In the genomic region with DNA sequence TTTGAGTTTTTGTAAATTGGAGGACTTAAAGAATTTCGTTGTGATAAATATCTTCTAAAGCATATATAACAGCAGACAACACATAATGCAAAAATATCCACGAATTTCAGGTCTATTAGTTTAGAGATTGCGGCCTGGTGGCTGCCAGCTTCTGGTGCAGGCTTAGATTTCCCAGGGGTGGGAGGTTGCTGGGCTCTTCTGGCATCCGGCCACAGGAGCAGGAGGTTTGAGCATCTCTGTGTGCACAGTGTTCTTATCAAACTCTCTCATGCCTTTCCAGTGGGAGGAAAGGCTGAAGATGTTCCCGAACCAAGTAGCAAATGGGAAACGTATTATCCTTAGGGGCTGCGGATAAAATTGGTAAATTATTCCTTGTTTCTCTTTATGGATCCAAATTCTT, we compare ENCODE assay signal across 24 mouse cellular contexts.
DNase-seq lines count a peak whose midpoint lies in the region; ATAC-seq and TF ChIP-seq lines count a peak whose summit lies in the region.
"Had no signal": no experiment of that assay in that cellular context is flagged by ENCODE, and none has a peak within 500 bp of the region (broad histone marks: within the 10 kb centered on the region; RNA-seq: fewer than 3 reads in every experiment).

No protein-coding gene starts in this region.

- H3K9me3 ChIP-seq in hindbrain, postnatal 0 days (ENCODE audit: low read length), result no peaks in the 10 kb centered on the region
- no peaks in the 10 kb centered on the region for H3K9me3 ChIP-seq in hindbrain, embryonic 12.5 days (replicated peaks)
- H3K9me3 ChIP-seq in midbrain, postnatal 0 days (ENCODE audit: low read length), result no peaks in the 10 kb centered on the region
- H3K9me3 ChIP-seq in midbrain, embryonic 11.5 days (ENCODE audit: control insufficient read depth, low read length), result no peaks in the 10 kb centered on the region
- H3K9me3 ChIP-seq: embryonic facial prominence, embryonic 15.5 days; heart, embryonic 15.5 days; limb, embryonic 15.5 days; midbrain, embryonic 13.5 days had no signal

- no peaks in the 10 kb centered on the region for H3K27me3 ChIP-seq in hindbrain, postnatal 0 days (ENCODE audit: insufficient read depth, low read length)
- H3K27me3 ChIP-seq in hindbrain, embryonic 12.5 days, result peaks cover 10% of the 10 kb centered on the region; the same call in 1 of the 2 replicates
- peaks cover 9% of the 10 kb centered on the region for H3K27me3 ChIP-seq in midbrain, postnatal 0 days (ENCODE audit: insufficient read depth, low read length)
- peaks cover 2% of the 10 kb centered on the region for H3K27me3 ChIP-seq in midbrain, embryonic 11.5 days (ENCODE audit: control insufficient read depth, insufficient read depth, low read length)

- H3K4me1 ChIP-seq in hindbrain, postnatal 0 days (ENCODE audit: insufficient read depth, low read length), result no peaks in the 10 kb centered on the region
- no peaks in the 10 kb centered on the region for H3K4me1 ChIP-seq in hindbrain, embryonic 12.5 days
- no peaks in the 10 kb centered on the region for H3K4me1 ChIP-seq in midbrain, postnatal 0 days (ENCODE audit: insufficient read depth, low read length)
- no peaks in the 10 kb centered on the region for H3K4me1 ChIP-seq in midbrain, embryonic 11.5 days (ENCODE audit: control insufficient read depth, insufficient read depth, low read length)
- H3K4me1 ChIP-seq: embryonic facial prominence, embryonic 15.5 days; heart, embryonic 15.5 days; limb, embryonic 15.5 days; midbrain, embryonic 13.5 days had no signal

- ATAC-seq in hindbrain, postnatal 0 days, result no peak
- no peak for ATAC-seq in hindbrain, embryonic 12.5 days (ENCODE audit: low FRiP score)
- ATAC-seq in midbrain, postnatal 0 days (ENCODE audit: low FRiP score), result no peak
- no peak for ATAC-seq in midbrain, embryonic 11.5 days (ENCODE audit: low FRiP score)
- no peak for ATAC-seq in frontal cortex, adult (ENCODE audit: low TSS enrichment)
- ATAC-seq: midbrain, embryonic 13.5 days had no signal

- no peak overlapping the region for H3K4me2 ChIP-seq in hindbrain, postnatal 0 days (ENCODE audit: low read depth, low read length)
- H3K4me2 ChIP-seq in hindbrain, embryonic 12.5 days (replicated peaks), result no peak overlapping the region
- H3K4me2 ChIP-seq in midbrain, postnatal 0 days (ENCODE audit: low read depth, low read length, poor library complexity, severe bottlenecking), result no peak overlapping the region
- H3K4me2 ChIP-seq in midbrain, embryonic 11.5 days, result no peak overlapping the region
- H3K4me2 ChIP-seq: embryonic facial prominence, embryonic 15.5 days; heart, embryonic 15.5 days; limb, embryonic 15.5 days; lung, embryonic 14.5 days; midbrain, embryonic 13.5 days had no signal

- peak; percentile 69 to 77 for DNase-seq in cerebellum, postnatal 10 days
- DNase-seq in cerebellum, adult 18-20 months, result no peak
- DNase-seq in hindbrain, postnatal 0 days (ENCODE audit: low spot score), result peak; percentile 73
- DNase-seq in midbrain, postnatal 0 days (ENCODE audit: low spot score), result peak; percentile 65
- DNase-seq in midbrain, embryonic 11.5 days (ENCODE audit: low spot score, missing footprints), result no peak
- DNase-seq in testis, postnatal 10 days (ENCODE audit: low spot score), result peak; percentile 46
- DNase-seq: adrenal gland, postnatal 10 days; cerebellum, postnatal 25 days; gastrocnemius, postnatal 36 days; heart, adult 2 months; heart, postnatal 36 days; lung, embryonic 14.5 days; right cerebral cortex, adult 18-20 months; right cerebral cortex, postnatal 4 days; thymus, adult 18-20 months; thymus, postnatal 36 days had no signal

- H3K36me3 ChIP-seq in hindbrain, postnatal 0 days (ENCODE audit: insufficient read depth, low read length), result no peaks in the 10 kb centered on the region
- no peaks in the 10 kb centered on the region for H3K36me3 ChIP-seq in hindbrain, embryonic 12.5 days
- no peaks in the 10 kb centered on the region for H3K36me3 ChIP-seq in midbrain, postnatal 0 days (ENCODE audit: insufficient read depth, low read length)
- no peaks in the 10 kb centered on the region for H3K36me3 ChIP-seq in midbrain, embryonic 11.5 days (ENCODE audit: control insufficient read depth, insufficient read depth, low read length)
- H3K36me3 ChIP-seq: embryonic facial prominence, embryonic 15.5 days; heart, embryonic 15.5 days; limb, embryonic 15.5 days; midbrain, embryonic 13.5 days had no signal

- no peak overlapping the region for H3K9ac ChIP-seq in hindbrain, postnatal 0 days (replicated peaks; ENCODE audit: low read length)
- H3K9ac ChIP-seq in hindbrain, embryonic 12.5 days, result no peak overlapping the region
- H3K9ac ChIP-seq in midbrain, postnatal 0 days (replicated peaks; ENCODE audit: low read length, poor library complexity, severe bottlenecking), result no peak overlapping the region
- H3K9ac ChIP-seq in midbrain, embryonic 11.5 days (ENCODE audit: low read length), result no peak overlapping the region
- H3K9ac ChIP-seq: embryonic facial prominence, embryonic 15.5 days; heart, embryonic 15.5 days; limb, embryonic 15.5 days; liver, embryonic 14.5 days; lung, embryonic 14.5 days; midbrain, embryonic 13.5 days had no signal

- TF ChIP-seq CTCF in hindbrain, postnatal 0 days (IDR thresholded peaks at IDR 0.05; ENCODE audit: low read depth), result no peak
- TF ChIP-seq CTCF in midbrain, postnatal 0 days (IDR thresholded peaks at IDR 0.05), result no peak

- H3K27ac ChIP-seq in hindbrain, postnatal 0 days, result no peak overlapping the region
- H3K27ac ChIP-seq in hindbrain, embryonic 12.5 days, result no peak overlapping the region
- H3K27ac ChIP-seq in midbrain, postnatal 0 days (ENCODE audit: low read depth, low read length), result no peak overlapping the region
- H3K27ac ChIP-seq in midbrain, embryonic 11.5 days (ENCODE audit: low read depth, low read length), result no peak overlapping the region
- H3K27ac ChIP-seq: embryonic facial prominence, embryonic 15.5 days; heart, adult 2 months; heart, embryonic 15.5 days; limb, embryonic 15.5 days; liver, embryonic 14.5 days; midbrain, embryonic 13.5 days had no signal

- no peak overlapping the region for H3K4me3 ChIP-seq in hindbrain, postnatal 0 days (ENCODE audit: low read length)
- H3K4me3 ChIP-seq in hindbrain, embryonic 12.5 days, result no peak overlapping the region
- no peak overlapping the region for H3K4me3 ChIP-seq in midbrain, postnatal 0 days (ENCODE audit: low read depth, low read length)
- H3K4me3 ChIP-seq in midbrain, embryonic 11.5 days (ENCODE audit: low read depth, low read length), result no peak overlapping the region
- H3K4me3 ChIP-seq: embryonic facial prominence, embryonic 15.5 days; heart, adult 2 months; heart, embryonic 15.5 days; limb, embryonic 15.5 days; midbrain, embryonic 13.5 days; myocyte had no signal

- WGBS in hindbrain, postnatal 0 days, result 63% methylated on average over 7 of the region's 7 CpGs
- WGBS in hindbrain, embryonic 12.5 days, result 81% methylated on average over 7 of the region's 7 CpGs
- WGBS in midbrain, postnatal 0 days, result 78% methylated on average over 7 of the region's 7 CpGs
- 78% methylated on average over 7 of the region's 7 CpGs for WGBS in midbrain, embryonic 11.5 days

Comparison
In these comparisons a context has a peak if more than half of its experiments do, and no peak if none do; other contexts are left out.
1. DNase-seq: peak in cerebellum, postnatal 10 days (2 of 2), hindbrain, postnatal 0 days (single experiment), midbrain, postnatal 0 days (single experiment) and testis, postnatal 10 days (single experiment); none in cerebellum, adult 18-20 months (0 of 2) and midbrain, embryonic 11.5 days (single experiment).